Mouse (Mus musculus): ENCODE results near the gene Asap3.

Gene Asap3

GRCm38 (mm10) chr4:136206033-136206893, at the start of gene Asap3:
Asap3 (plus strand) TSS chr4:136206365.
- peak; percentile 73 for ATAC-seq (ENCODE audit: low TSS enrichment)

- ATAC-seq (ENCODE audit: low TSS enrichment): no peak
Observed at GRCm38 (mm10) chr4:136158498-136158897, 47.7 kb upstream of the Asap3 start.

- peak; percentile 88 for ATAC-seq (ENCODE audit: low TSS enrichment)
Observed at GRCm38 (mm10) chr4:136159802-136160397, 46.3 kb upstream of the Asap3 start.

GRCm38 (mm10) chr4:136163448-136163847, 42.7 kb upstream of the Asap3 start:
- ATAC-seq (ENCODE audit: low TSS enrichment): peak; percentile 83

GRCm38 (mm10) chr4:136164981-136165380, 41.2 kb upstream of the Asap3 start:
- no peak for ATAC-seq (ENCODE audit: low TSS enrichment)

GRCm38 (mm10) chr4:136167701-136168100, 38.5 kb upstream of the Asap3 start:
- no peak for ATAC-seq (ENCODE audit: low TSS enrichment)

GRCm38 (mm10) chr4:136170401-136170800, 35.8 kb upstream of the Asap3 start:
- ATAC-seq (ENCODE audit: low TSS enrichment): no peak

- no peak for ATAC-seq (ENCODE audit: low TSS enrichment)
Observed at GRCm38 (mm10) chr4:136171455-136171854, 34.7 kb upstream of the Asap3 start.

- no peak for ATAC-seq (ENCODE audit: low TSS enrichment)
Observed at GRCm38 (mm10) chr4:136172011-136172541, 34.1 kb upstream of the Asap3 start, which contains the start of gene E2f2. E2f2 (plus strand) TSS chr4:136172394.

GRCm38 (mm10) chr4:136172542-136173209, 33.5 kb upstream of the Asap3 start:
- ATAC-seq (ENCODE audit: low TSS enrichment): no peak

GRCm38 (mm10) chr4:136173210-136173715, 32.9 kb upstream of the Asap3 start:
- no peak for ATAC-seq (ENCODE audit: low TSS enrichment)

- no peak for ATAC-seq (ENCODE audit: low TSS enrichment)
Observed at GRCm38 (mm10) chr4:136174216-136175193, 31.7 kb upstream of the Asap3 start.

GRCm38 (mm10) chr4:136176022-136176552, 30.1 kb upstream of the Asap3 start:
- no peak for ATAC-seq (ENCODE audit: low TSS enrichment)

- no peak for ATAC-seq (ENCODE audit: low TSS enrichment)
Observed at GRCm38 (mm10) chr4:136177244-136177611, 28.9 kb upstream of the Asap3 start.

GRCm38 (mm10) chr4:136177612-136178474, 28.3 kb upstream of the Asap3 start:
- ATAC-seq (ENCODE audit: low TSS enrichment): no peak

- ATAC-seq (ENCODE audit: low TSS enrichment): no peak
Observed at GRCm38 (mm10) chr4:136178475-136178921, 27.7 kb upstream of the Asap3 start.

GRCm38 (mm10) chr4:136179456-136179855, 26.7 kb upstream of the Asap3 start:
- ATAC-seq (ENCODE audit: low TSS enrichment): no peak

GRCm38 (mm10) chr4:136179998-136180397, 26.2 kb upstream of the Asap3 start:
- ATAC-seq (ENCODE audit: low TSS enrichment): peak; percentile 69
